ENCODE assay signal across 18 mouse cellular contexts in genomic region chr8:124543272-124543671, GRCm38 (mm10).
"Had no signal": no experiment of that assay in that cellular context is flagged by ENCODE, and none has a peak within 500 bp of the region (broad histone marks: within the 10 kb centered on the region; RNA-seq: fewer than 3 reads in every experiment).

No protein-coding gene starts in this region.

- DNase-seq: gastrocnemius, postnatal 10 days; gastrocnemius, postnatal 25 days; heart, adult 11 months; heart, adult 2 months; heart, postnatal 14 days; heart, postnatal 36 days; kidney, adult 11 months; kidney, adult 2 months; kidney, adult 9 months; kidney, postnatal 14 days; kidney, postnatal 36 days; layer of hippocampus, adult 9-11 months; layer of hippocampus, postnatal 36 days; left cerebral cortex, postnatal 4 days; lung, adult 18-20 months had no signal

- ATAC-seq: hindbrain, postnatal 0 days; intestine, embryonic 16.5 days; liver, embryonic 12.5 days had no signal
